Mouse (Mus musculus): ENCODE results near the gene Ebf1. TPM values are rescaled to one million over a fixed set of nuclear protein-coding genes. Genes with fewer than 3 reads are reported as not detected.

The Ebf1 gene
- total and polyA plus RNA-seq, 2 experiments from 2014 or later = 27.1 to 30.0 TPM

GRCm38 (mm10) chr11:44608646-44609045, 8.5 kb upstream of the Ebf1 start:
- no peak overlapping the region for H3K4me3 ChIP-seq (ENCODE audit: low read depth, low read length)
- peaks cover 7% of the 10 kb centered on the region for H3K4me1 ChIP-seq (ENCODE audit: insufficient read depth, low read length)
- DNase-seq (ENCODE audit: low spot score) (no peak), ATAC-seq (ENCODE audit: low FRiP score) (no peak)
- TF ChIP-seq CTCF (IDR thresholded peaks at IDR 0.05) = no peak
- H3K9ac ChIP-seq (replicated peaks; ENCODE audit: low read length, poor library complexity, severe bottlenecking) = no peak overlapping the region
- H3K4me2 ChIP-seq (ENCODE audit: low read depth, low read length, poor library complexity, severe bottlenecking) = no peak overlapping the region
- no peaks in the 10 kb centered on the region for H3K9me3 ChIP-seq (ENCODE audit: low read length)
- no peaks in the 10 kb centered on the region for H3K36me3 ChIP-seq (ENCODE audit: insufficient read depth, low read length)
- 89% methylated on average over 11 of the region's 11 CpGs for WGBS
- no peak overlapping the region for H3K27ac ChIP-seq (ENCODE audit: low read depth, low read length)
- peaks cover 12% of the 10 kb centered on the region for H3K27me3 ChIP-seq (ENCODE audit: insufficient read depth, low read length)

GRCm38 (mm10) chr11:44610971-44611781, 5.9 kb upstream of the Ebf1 start:
- DNase-seq (ENCODE audit: low spot score) = peak; percentile 96
- no peak overlapping the region for H3K27ac ChIP-seq (ENCODE audit: low read depth, low read length)

GRCm38 (mm10) chr11:44612156-44612555, 5.0 kb upstream of the Ebf1 start:
- Histone ChIP-seq H3K4me1 (ENCODE audit: insufficient read depth, low read length) (peaks cover 7% of the 10 kb centered on the region), H3K9ac (replicated peaks; ENCODE audit: low read length, poor library complexity, severe bottlenecking) (no peak overlapping the region), H3K27me3 (ENCODE audit: insufficient read depth, low read length) (peaks cover 25% of the 10 kb centered on the region), H3K27ac (ENCODE audit: low read depth, low read length) (no peak overlapping the region), H3K36me3 (ENCODE audit: insufficient read depth, low read length) (no peaks in the 10 kb centered on the region), H3K4me2 (ENCODE audit: low read depth, low read length, poor library complexity, severe bottlenecking) (no peak overlapping the region; the same call in 1 of the 2 replicates), H3K9me3 (ENCODE audit: low read length) (no peaks in the 10 kb centered on the region), H3K4me3 (ENCODE audit: low read depth, low read length) (no peak overlapping the region)
- ATAC-seq (ENCODE audit: low FRiP score) (no peak), DNase-seq (ENCODE audit: low spot score) (no peak)
- WGBS = 10% methylated on average over 10 of the region's 10 CpGs
- no peak for TF ChIP-seq CTCF (IDR thresholded peaks at IDR 0.05)

More at GRCm38 (mm10) chr11:44610971-44611781, 5.9 kb upstream of the Ebf1 start:
- Histone ChIP-seq H3K4me2 (ENCODE audit: low read depth, low read length, poor library complexity, severe bottlenecking) (peak overlapping the region; percentile 99), H3K9ac (replicated peaks; ENCODE audit: low read length, poor library complexity, severe bottlenecking) (0 out of 2 replicates have a peak overlapping the region, but pooled peaks have one; percentile 24), H3K27me3 (ENCODE audit: insufficient read depth, low read length) (peaks cover 19% of the 10 kb centered on the region), H3K4me1 (ENCODE audit: insufficient read depth, low read length) (peaks cover 7% of the 10 kb centered on the region), H3K4me3 (ENCODE audit: low read depth, low read length) (peak overlapping the region; percentile 39), H3K9me3 (ENCODE audit: low read length) (no peaks in the 10 kb centered on the region), H3K36me3 (ENCODE audit: insufficient read depth, low read length) (no peaks in the 10 kb centered on the region)
- ATAC-seq (ENCODE audit: low FRiP score) = peak; percentile 77
- WGBS = under 1% methylated on average over 45 of the region's 45 CpGs
- TF ChIP-seq CTCF (IDR thresholded peaks at IDR 0.05) = peak; percentile 98

GRCm38 (mm10) chr11:44612681-44613410, 4.3 kb upstream of the Ebf1 start:
- H3K4me3 ChIP-seq (ENCODE audit: low read depth, low read length) = peak overlapping the region; percentile 31
- H3K9ac ChIP-seq (replicated peaks; ENCODE audit: low read length, poor library complexity, severe bottlenecking) = 0 out of 2 replicates have a peak overlapping the region, but pooled peaks have one; percentile 3
- H3K36me3 ChIP-seq (ENCODE audit: insufficient read depth, low read length) = no peaks in the 10 kb centered on the region
- TF ChIP-seq CTCF (IDR thresholded peaks at IDR 0.05) = no peak
- no peak overlapping the region for H3K27ac ChIP-seq (ENCODE audit: low read depth, low read length)
- ATAC-seq (ENCODE audit: low FRiP score) (no peak), DNase-seq (ENCODE audit: low spot score) (no peak)
- peaks cover 25% of the 10 kb centered on the region for H3K27me3 ChIP-seq (ENCODE audit: insufficient read depth, low read length)
- WGBS = under 1% methylated on average over 38 of the region's 38 CpGs
- H3K4me2 ChIP-seq (ENCODE audit: low read depth, low read length, poor library complexity, severe bottlenecking) = peak overlapping the region; percentile 64
- H3K4me1 ChIP-seq (ENCODE audit: insufficient read depth, low read length) = peaks cover 7% of the 10 kb centered on the region
- no peaks in the 10 kb centered on the region for H3K9me3 ChIP-seq (ENCODE audit: low read length)

GRCm38 (mm10) chr11:44613411-44614180, 3.5 kb upstream of the Ebf1 start:
- no peaks in the 10 kb centered on the region for H3K9me3 ChIP-seq (ENCODE audit: low read length)
- no peak overlapping the region for H3K27ac ChIP-seq (ENCODE audit: low read depth, low read length)
- DNase-seq (ENCODE audit: low spot score) (no peak), ATAC-seq (ENCODE audit: low FRiP score) (no peak)
- peak overlapping the region; percentile 64 for H3K4me2 ChIP-seq (ENCODE audit: low read depth, low read length, poor library complexity, severe bottlenecking)
- peak overlapping the region; percentile 31 for H3K4me3 ChIP-seq (ENCODE audit: low read depth, low read length)
- peaks cover 25% of the 10 kb centered on the region for H3K27me3 ChIP-seq (ENCODE audit: insufficient read depth, low read length)
- 0 out of 2 replicates have a peak overlapping the region, but pooled peaks have one; percentile 3 for H3K9ac ChIP-seq (replicated peaks; ENCODE audit: low read length, poor library complexity, severe bottlenecking)
- no peaks in the 10 kb centered on the region for H3K36me3 ChIP-seq (ENCODE audit: insufficient read depth, low read length)
- WGBS = 11% methylated on average over 14 of the region's 14 CpGs
- TF ChIP-seq CTCF (IDR thresholded peaks at IDR 0.05) = peak; percentile 53
- peaks cover 7% of the 10 kb centered on the region for H3K4me1 ChIP-seq (ENCODE audit: insufficient read depth, low read length)

Data from midbrain, postnatal 0 days (tissue).